Mouse (Mus musculus): ENCODE measurements around the gene Ccdc51. TPM values are rescaled to one million over a fixed set of nuclear protein-coding genes. Genes with fewer than 3 reads are reported as not detected.
"Not testable (repeated sequence)": the region's sequence is repeated elsewhere in the genome, so short reads cannot be mapped to it uniquely, and the experiment has no call there.

The Ccdc51 gene
- polyA plus RNA-seq, 1 experiment from 2014 or later: 12.7 TPM

- no peaks in the 10 kb centered on the region for H3K4me1 ChIP-seq (replicated peaks; ENCODE audit: control insufficient read depth, insufficient read depth, low read length)
- no peak overlapping the region for H3K4me2 ChIP-seq (replicated peaks; ENCODE audit: low read depth)
- no peak overlapping the region for H3K9ac ChIP-seq (ENCODE audit: low read depth, low read length)
- H3K4me3 ChIP-seq (ENCODE audit: low read depth, low read length): no peak overlapping the region
- TF ChIP-seq CTCF (IDR thresholded peaks at IDR 0.05; ENCODE audit: low read depth): no peak
- no peaks in the 10 kb centered on the region for H3K27me3 ChIP-seq (replicated peaks; ENCODE audit: control insufficient read depth, insufficient read depth, low read length)
- 74% methylated on average over 4 of the region's 4 CpGs for WGBS
- no peaks in the 10 kb centered on the region for H3K36me3 ChIP-seq (ENCODE audit: control insufficient read depth, insufficient read depth)
- ATAC-seq: no peak
- no peak overlapping the region for H3K27ac ChIP-seq (ENCODE audit: low read depth, low read length)
- H3K9me3 ChIP-seq (ENCODE audit: control insufficient read depth): no peaks in the 10 kb centered on the region
These were observed 44.8 kb downstream of the Ccdc51 start for GRCm38 (mm10) chr9:109127076-109127475.

- no peaks in the 10 kb centered on the region for H3K36me3 ChIP-seq (ENCODE audit: control insufficient read depth, insufficient read depth)
- no peak for ATAC-seq
- H3K9me3 ChIP-seq (ENCODE audit: control insufficient read depth): no peaks in the 10 kb centered on the region
- no peaks in the 10 kb centered on the region for H3K27me3 ChIP-seq (replicated peaks; ENCODE audit: control insufficient read depth, insufficient read depth, low read length)
- 37% methylated on average over 3 of the region's 3 CpGs for WGBS
- H3K4me1 ChIP-seq (replicated peaks; ENCODE audit: control insufficient read depth, insufficient read depth, low read length): no peaks in the 10 kb centered on the region
- no peak overlapping the region for H3K4me2 ChIP-seq (replicated peaks; ENCODE audit: low read depth)
- no peak overlapping the region for H3K9ac ChIP-seq (ENCODE audit: low read depth, low read length)
- no peak overlapping the region for H3K27ac ChIP-seq (ENCODE audit: low read depth, low read length)
- TF ChIP-seq CTCF (IDR thresholded peaks at IDR 0.05; ENCODE audit: low read depth): peak; percentile 64
- no peak overlapping the region for H3K4me3 ChIP-seq (ENCODE audit: low read depth, low read length)
These were observed 45.9 kb downstream of the Ccdc51 start for GRCm38 (mm10) chr9:109128211-109128610.

GRCm38 (mm10) chr9:109130076-109130475 lies 47.8 kb downstream of the Ccdc51 start:
- 86% methylated on average over 5 of the region's 5 CpGs for WGBS
- Histone ChIP-seq H3K27me3 (replicated peaks; ENCODE audit: control insufficient read depth, insufficient read depth, low read length) (no peaks in the 10 kb centered on the region), H3K36me3 (ENCODE audit: control insufficient read depth, insufficient read depth) (no peaks in the 10 kb centered on the region), H3K4me3 (ENCODE audit: low read depth, low read length) (no peak overlapping the region), H3K27ac (ENCODE audit: low read depth, low read length) (no peak overlapping the region), H3K9ac (ENCODE audit: low read depth, low read length) (no peak overlapping the region), H3K9me3 (ENCODE audit: control insufficient read depth) (peaks cover 4% of the 10 kb centered on the region; the same call in 1 of the 2 replicates), H3K4me2 (replicated peaks; ENCODE audit: low read depth) (no peak overlapping the region), H3K4me1 (replicated peaks; ENCODE audit: control insufficient read depth, insufficient read depth, low read length) (no peaks in the 10 kb centered on the region)
- no peak for TF ChIP-seq CTCF (IDR thresholded peaks at IDR 0.05; ENCODE audit: low read depth)
- ATAC-seq: no peak

- H3K9ac ChIP-seq (ENCODE audit: low read depth, low read length); H3K27me3 ChIP-seq (replicated peaks; ENCODE audit: control insufficient read depth, insufficient read depth, low read length); H3K4me3 ChIP-seq (ENCODE audit: low read depth, low read length); H3K4me1 ChIP-seq (replicated peaks; ENCODE audit: control insufficient read depth, insufficient read depth, low read length); H3K27ac ChIP-seq (ENCODE audit: low read depth, low read length); H3K9me3 ChIP-seq (ENCODE audit: control insufficient read depth); H3K4me2 ChIP-seq (replicated peaks; ENCODE audit: low read depth); ATAC-seq; H3K36me3 ChIP-seq (ENCODE audit: control insufficient read depth, insufficient read depth): not testable (repeated sequence)
- peak; percentile 55 for TF ChIP-seq CTCF (IDR thresholded peaks at IDR 0.05; ENCODE audit: low read depth)
- 60% methylated on average over 4 of the region's 4 CpGs for WGBS
These were observed 58.1 kb downstream of the Ccdc51 start for GRCm38 (mm10) chr9:109140414-109140813.

Other genes with a start within 250 kb of the Ccdc51 start
- gene Slc26a6, start 229.2 kb upstream of the Ccdc51 start, polyA plus RNA-seq (2015; fragmentation: Nextera tagmentation; extraction: Ambion mirVana): 70.8 and 99.5 TPM in 2 replicates
- gene Tmem89, start 167.9 kb upstream of the Ccdc51 start, polyA plus RNA-seq (2015; fragmentation: Nextera tagmentation; extraction: Ambion mirVana): 0.21 TPM in 1 of 2 replicates, not detected in the other
- 557 and 585 TPM in 2 replicates for gene Uqcrc1, start 145.9 kb upstream of the Ccdc51 start, polyA plus RNA-seq (2015; fragmentation: Nextera tagmentation; extraction: Ambion mirVana)
- gene Col7a1, start 128.9 kb upstream of the Ccdc51 start, polyA plus RNA-seq (2015; fragmentation: Nextera tagmentation; extraction: Ambion mirVana): 1.9 and 3.1 TPM in 2 replicates
- not detected in 2 replicates for gene Ucn2, start 96.5 kb upstream of the Ccdc51 start, polyA plus RNA-seq (2015; fragmentation: Nextera tagmentation; extraction: Ambion mirVana)
- gene Pfkfb4, start 90.7 kb upstream of the Ccdc51 start, polyA plus RNA-seq (2015; fragmentation: Nextera tagmentation; extraction: Ambion mirVana): 43.1 and 48.3 TPM in 2 replicates
- gene Shisa5, start 43.9 kb upstream of the Ccdc51 start, polyA plus RNA-seq (2015; fragmentation: Nextera tagmentation; extraction: Ambion mirVana): 303 and 311 TPM in 2 replicates
- gene Trex1, start 22.8 kb upstream of the Ccdc51 start, polyA plus RNA-seq (2015; fragmentation: Nextera tagmentation; extraction: Ambion mirVana): 16.1 and 17.1 TPM in 2 replicates
- 7.5 and 8.9 TPM in 2 replicates for gene Atrip, start 8.4 kb upstream of the Ccdc51 start, polyA plus RNA-seq (2015; fragmentation: Nextera tagmentation; extraction: Ambion mirVana)
- 683 and 718 TPM in 2 replicates for gene Tma7, start 94 bp downstream of the Ccdc51 start, polyA plus RNA-seq (2015; fragmentation: Nextera tagmentation; extraction: Ambion mirVana)
- 1.3 and 1.6 TPM in 2 replicates for gene Plxnb1, start 12.9 kb downstream of the Ccdc51 start, polyA plus RNA-seq (2015; fragmentation: Nextera tagmentation; extraction: Ambion mirVana)
- gene Fbxw21, start 79.5 kb downstream of the Ccdc51 start, polyA plus RNA-seq (2015; fragmentation: Nextera tagmentation; extraction: Ambion mirVana): not detected in 2 replicates
- not detected in 2 replicates for gene Fbxw13, start 113.5 kb downstream of the Ccdc51 start, polyA plus RNA-seq (2015; fragmentation: Nextera tagmentation; extraction: Ambion mirVana)
- not detected in 2 replicates for gene Fbxw20, start 152.3 kb downstream of the Ccdc51 start, polyA plus RNA-seq (2015; fragmentation: Nextera tagmentation; extraction: Ambion mirVana)
- not detected in 2 replicates for gene Fbxw14, start 205.2 kb downstream of the Ccdc51 start, polyA plus RNA-seq (2015; fragmentation: Nextera tagmentation; extraction: Ambion mirVana)

Data from intestine, postnatal 0 days (tissue).